Comparison of ENCODE assay signal across 25 mouse cellular contexts in genomic region chr15:98065881-98066280, GRCm38 (mm10). TPM values are rescaled to one million over a fixed set of nuclear protein-coding genes. Genes with fewer than 3 reads are reported as not detected.
DNase-seq lines count a peak whose midpoint lies in the region; ATAC-seq lines count a peak whose summit lies in the region.
"Had no signal": no experiment of that assay in that cellular context is flagged by ENCODE, and none has a peak within 500 bp of the region (broad histone marks: within the 10 kb centered on the region; RNA-seq: fewer than 3 reads in every experiment).

No protein-coding gene starts in this region.

- no peaks in the 10 kb centered on the region for H3K27me3 ChIP-seq in midbrain, embryonic 11.5 days (ENCODE audit: control insufficient read depth, insufficient read depth, low read length)
- H3K27me3 ChIP-seq: embryonic facial prominence, embryonic 15.5 days; forebrain, embryonic 15.5 days; hindbrain, embryonic 15.5 days; intestine, embryonic 15.5 days; liver, embryonic 15.5 days; lung, embryonic 15.5 days; megakaryocyte, embryonic 14.5 days; neural tube, embryonic 12.5 days had no signal

- no peaks in the 10 kb centered on the region for H3K9me3 ChIP-seq in midbrain, embryonic 11.5 days (ENCODE audit: control insufficient read depth, low read length)
- H3K9me3 ChIP-seq: embryonic facial prominence, embryonic 15.5 days; forebrain, embryonic 15.5 days; hindbrain, embryonic 15.5 days; intestine, embryonic 15.5 days; limb, embryonic 10.5 days; liver, embryonic 15.5 days; lung, embryonic 15.5 days; megakaryocyte, embryonic 14.5 days; neural tube, embryonic 12.5 days had no signal

- H3K4me3 ChIP-seq in midbrain, embryonic 11.5 days (ENCODE audit: low read depth, low read length), result no peak overlapping the region
- H3K4me3 ChIP-seq: embryonic facial prominence, embryonic 15.5 days; forebrain, embryonic 15.5 days; hindbrain, embryonic 15.5 days; intestine, embryonic 15.5 days; left cerebral cortex, adult 2 months; limb, embryonic 10.5 days; liver, embryonic 15.5 days; lung, embryonic 15.5 days; megakaryocyte, embryonic 14.5 days; neural tube, embryonic 12.5 days had no signal

- no peaks in the 10 kb centered on the region for H3K4me1 ChIP-seq in midbrain, embryonic 11.5 days (ENCODE audit: control insufficient read depth, insufficient read depth, low read length)
- H3K4me1 ChIP-seq: embryonic facial prominence, embryonic 15.5 days; forebrain, embryonic 15.5 days; hindbrain, embryonic 15.5 days; intestine, embryonic 15.5 days; limb, embryonic 10.5 days; liver, embryonic 15.5 days; lung, embryonic 15.5 days; neural tube, embryonic 12.5 days had no signal

- no peak for ATAC-seq in midbrain, embryonic 11.5 days (ENCODE audit: low FRiP score)
- ATAC-seq: forebrain, embryonic 15.5 days; intestine, embryonic 15.5 days had no signal

- H3K9ac ChIP-seq in midbrain, embryonic 11.5 days (ENCODE audit: low read length), result no peak overlapping the region
- H3K9ac ChIP-seq: embryonic facial prominence, embryonic 15.5 days; forebrain, embryonic 15.5 days; hindbrain, embryonic 15.5 days; intestine, embryonic 15.5 days; liver, embryonic 15.5 days; lung, embryonic 15.5 days; neural tube, embryonic 12.5 days had no signal

- no peak overlapping the region for H3K4me2 ChIP-seq in midbrain, embryonic 11.5 days
- H3K4me2 ChIP-seq: embryonic facial prominence, embryonic 15.5 days; forebrain, embryonic 15.5 days; heart, embryonic 11.5 days; hindbrain, embryonic 15.5 days; intestine, embryonic 15.5 days; liver, embryonic 15.5 days; lung, embryonic 15.5 days; neural tube, embryonic 12.5 days had no signal

- H3K36me3 ChIP-seq in midbrain, embryonic 11.5 days (ENCODE audit: control insufficient read depth, insufficient read depth, low read length), result peaks cover 14% of the 10 kb centered on the region; the same call in 1 of the 2 replicates

- 94% methylated on average over 5 of the region's 5 CpGs for WGBS in midbrain, embryonic 11.5 days

- intact Hi-C loops in left cerebral cortex, postnatal 4 days (cut with DNase I), result no loop called here
- intact Hi-C loops in left cerebral cortex, postnatal 25 days (cut with DNase I), result no loop called here

- peak; percentile 37 to 79 for DNase-seq in adrenal gland, adult (ENCODE audit: inconsistent age in 2 of 2, low spot score in 1 of 2)
- DNase-seq in adrenal gland, postnatal 4 days (ENCODE audit: low spot score in 2 of 2), result no peak
- DNase-seq in left cerebral cortex, postnatal 4 days, result peak; percentile 32
- DNase-seq in left cerebral cortex, postnatal 25 days (ENCODE audit: low spot score in 2 of 2), result no peak
- DNase-seq in adrenal gland, adult 8-10 months, result peak; percentile 34
- peak; percentile 13 for DNase-seq in ovary, postnatal 14 days (ENCODE audit: low spot score)
- no peak for DNase-seq in right cerebral cortex, postnatal 10 days (ENCODE audit: low spot score in 2 of 2)
- no peak for DNase-seq in midbrain, embryonic 11.5 days (ENCODE audit: low spot score, missing footprints)
- DNase-seq: kidney, adult 8-10 months; kidney, postnatal 10 days; liver; lung, postnatal 36 days; midbrain, embryonic 14.5 days; right cerebral cortex, postnatal 14 days had no signal

- H3K27ac ChIP-seq in midbrain, embryonic 11.5 days (ENCODE audit: low read depth, low read length), result no peak overlapping the region
- H3K27ac ChIP-seq: embryonic facial prominence, embryonic 15.5 days; forebrain, embryonic 15.5 days; hindbrain, embryonic 15.5 days; intestine, embryonic 15.5 days; left cerebral cortex, adult 2 months; limb, embryonic 10.5 days; liver, embryonic 15.5 days; lung, embryonic 15.5 days; neural tube, embryonic 12.5 days had no signal

RNA-seq across cellular contexts. Expression of gene Pfkm, which starts 26.5 kb away (rescaled TPM):
- 10 to 100 TPM; 76.5 to 88.7 TPM for total RNA-seq in adrenal gland, postnatal 4 days (2021)
- 100 to 1,000 TPM; 156 to 177 TPM for total RNA-seq in left cerebral cortex, postnatal 4 days (2021)
- 100 to 1,000 TPM; 398 to 408 TPM for total RNA-seq in left cerebral cortex, postnatal 25 days (2021)
- total RNA-seq in adrenal gland, adult 8-10 months (2022), result 100 to 1,000 TPM in 2 of 4 experiments, 10 to 100 TPM in 2; 73.8 to 119 (median 95.8) TPM
- 36.3 TPM in 2 replicates for polyA plus RNA-seq in midbrain, embryonic 11.5 days (2014; fragmentation: Nextera tagmentation; extraction: Ambion mirVana)

RNA-seq across cellular contexts. Expression of gene Senp1, which starts 27.7 kb away (rescaled TPM):
- total RNA-seq in adrenal gland, postnatal 4 days (2021), result 10 to 100 TPM; 26.0 to 28.8 TPM
- 10 to 100 TPM; 20.2 to 20.6 TPM for total RNA-seq in left cerebral cortex, postnatal 4 days (2021)
- 10 to 100 TPM in 1 of 2 experiments, 1 to 10 TPM in 1; 9.6 to 12.5 TPM for total RNA-seq in left cerebral cortex, postnatal 25 days (2021)
- 10 to 100 TPM; 17.8 to 24.9 (median 20.1) TPM for total RNA-seq in adrenal gland, adult 8-10 months (2022)
- 46.2 and 47.6 TPM in 2 replicates for polyA plus RNA-seq in midbrain, embryonic 11.5 days (2014; fragmentation: Nextera tagmentation; extraction: Ambion mirVana)

Comparison
In these comparisons a context has a peak if more than half of its experiments do, and no peak if none do; other contexts are left out.
1. DNase-seq: peak in adrenal gland, adult (2 of 2), left cerebral cortex, postnatal 4 days (single experiment), adrenal gland, adult 8-10 months (single experiment) and ovary, postnatal 14 days (single experiment); none in adrenal gland, postnatal 4 days (0 of 2), left cerebral cortex, postnatal 25 days (0 of 2), right cerebral cortex, postnatal 10 days (0 of 2) and midbrain, embryonic 11.5 days (single experiment).